Mouse (Mus musculus) heart, adult 2 months (tissue): Measurements from ENCODE around the gene Sec61a1.

Source experiments
- CTCF ChIP-seq: fragments of 200-600 bp; IDR thresholded peaks from 2 replicates; pipeline ENCODE4 v1.8.1; 2022; ENCODE audit warnings: antibody characterized with exemption, mild to moderate bottlenecking, moderate library complexity
- POLR2A ChIP-seq: fragments of 200-500 bp; IDR thresholded peaks from 2 replicates; pipeline ENCODE4 v1.6.1; 2011; ENCODE audit warnings: mild to moderate bottlenecking, low read depth, low read length, control low read depth; ENCODE audit not compliant: insufficient read depth

GRCm38 (mm10) chr6:88515971-88516370, 2.7 kb downstream of the Sec61a1 start:
- TF ChIP-seq POLR2A: no peak
- no peak for TF ChIP-seq CTCF
